Mouse (Mus musculus) heart, embryonic 13.5 days (tissue): ENCODE data around the gene Patl2. TPM values are rescaled to one million over a fixed set of nuclear protein-coding genes. Genes with fewer than 3 reads are reported as not detected.
A peak's percentile ranks its signal among the peaks of the same experiment; 100 is the strongest.

Source experiments
- ATAC-seq: fragments of 200-750 bp; cut with Nextera tagmentation; 2 replicates; pipeline ENCODE4 v1.8.0; 2017; ENCODE audit warnings: moderate TSS enrichment; ENCODE audit not compliant: insufficient number of reproducible peaks, low FRiP score, low TSS enrichment; ENCODE audit errors: extremely low read depth
- H3K27ac ChIP-seq: fragments of 300-500 bp; sonication (generic); replicated peaks from 2 replicates; pipeline ENCODE4 v1.5.1; 2015; ENCODE audit warnings: moderate library complexity, mild to moderate bottlenecking, inconsistent platforms
- H3K27me3 ChIP-seq: fragments of 300-500 bp; sonication (generic); replicated peaks from 2 replicates; pipeline ENCODE4 v1.6.1; 2015; ENCODE audit warnings: mild to moderate bottlenecking, inconsistent platforms
- H3K36me3 ChIP-seq: fragments of 300-500 bp; sonication (generic); 2 replicates; pipeline ENCODE4 v1.6.1; 2015; ENCODE audit warnings: mild to moderate bottlenecking, inconsistent platforms
- H3K4me1 ChIP-seq: fragments of 300-500 bp; sonication (generic); 2 replicates; pipeline ENCODE4 v1.6.1; 2015; ENCODE audit warnings: inconsistent platforms
- H3K4me2 ChIP-seq: fragments of 300-500 bp; sonication (generic); 2 replicates; pipeline ENCODE4 v1.6.1; 2015; ENCODE audit warnings: inconsistent platforms, mild to moderate bottlenecking, moderate library complexity
- H3K4me3 ChIP-seq: fragments of 300-500 bp; sonication (generic); 2 replicates; pipeline ENCODE4 v1.5.1; 2015; ENCODE audit warnings: moderate library complexity, mild to moderate bottlenecking, inconsistent platforms
- H3K9ac ChIP-seq: fragments of 300-500 bp; sonication (generic); 2 replicates; pipeline ENCODE4 v1.6.1; 2015; ENCODE audit warnings: inconsistent platforms, mild to moderate bottlenecking, moderate library complexity
- H3K9me3 ChIP-seq: fragments of 300-500 bp; sonication (generic); 2 replicates; pipeline ENCODE4 v1.6.1; 2016; ENCODE audit warnings: inconsistent platforms
- WGBS: fragments of 180-500 bp; shearing (Covaris S2); methylation state at CpG from one replicate; pipeline ENCODE4 v1.1.7; 2015; ENCODE audit warnings: mixed read lengths; 5-methylcytosine and 5-hydroxymethylcytosine counted together
- polyA plus RNA-seq: library from polyadenylated mRNA; unstranded; fragments of >200 nt; fragmentation: Nextera tagmentation; extraction: Ambion mirVana; gene quantifications from 2 replicates; pipeline ENCODE4 v1.2.1, GENCODE M21; 2015

The Patl2 gene
- polyA plus RNA-seq, result not detected in 2 replicates

DNA sequence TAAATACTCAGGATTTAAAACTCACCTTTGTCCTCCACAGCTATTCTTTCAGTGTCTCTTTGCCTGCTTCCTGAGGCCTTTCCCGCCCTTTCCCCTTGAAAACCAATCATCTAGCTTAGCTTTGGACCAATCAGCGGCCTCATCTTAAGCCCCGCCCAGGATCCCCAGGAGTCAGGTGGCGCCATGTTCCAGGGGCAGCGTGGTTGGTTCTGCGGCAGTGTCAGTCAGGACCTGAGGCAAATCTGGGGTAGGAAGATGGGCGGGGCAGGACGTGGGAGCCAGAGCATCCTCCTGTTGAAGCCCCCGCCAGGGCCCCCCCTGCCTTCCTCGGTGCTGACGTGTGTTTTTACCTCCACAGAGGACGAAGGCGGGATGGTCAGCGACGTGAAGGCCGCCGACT is at the start of gene Patl2, which contains the start of gene Terb2:
TSS of gene Patl2 (minus strand) at position 84 of the 400 bp plus-strand sequence.
TSS of gene Terb2 (plus strand) at position 167 of the 400 bp plus-strand sequence.
- Histone ChIP-seq H3K4me1 (no peaks in the 10 kb centered on the region), H3K9ac (no peak within 1 kb of the TSS), H3K4me2 (no peak within 1 kb of the TSS), H3K27ac (no peak within 1 kb of the TSS), H3K9me3 (no peaks in the 10 kb centered on the region), H3K4me3 (no peak within 1 kb of the TSS), H3K36me3 (no peaks in the 10 kb centered on the region), H3K27me3 (no peaks in the 10 kb centered on the region)
- WGBS, result 65% methylated on average over 17 of the region's 17 CpGs
- ATAC-seq, result no peak

DNA sequence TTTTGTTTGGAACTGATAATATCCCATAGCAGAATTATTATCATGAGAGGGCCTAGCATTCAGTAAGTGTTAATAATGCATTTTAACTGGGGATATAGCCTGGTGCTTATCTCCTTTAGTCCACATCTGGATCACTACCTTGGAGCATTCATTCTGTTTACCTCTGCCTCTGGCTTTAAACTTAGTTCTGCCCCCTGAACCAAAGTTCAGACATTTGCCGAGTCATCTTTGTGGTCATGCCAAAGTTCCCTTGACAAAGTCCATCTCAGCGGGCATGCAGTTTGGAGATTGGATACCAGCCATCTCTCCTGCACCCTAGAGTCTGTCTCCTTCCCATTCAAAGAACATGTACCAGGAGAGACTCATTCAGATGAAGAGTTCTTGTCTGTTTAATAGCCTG is 49.4 kb upstream of the Patl2 start:
- ATAC-seq, result no peak
- Histone ChIP-seq H3K36me3 (no peaks in the 10 kb centered on the region), H3K9ac (peak overlapping the region; percentile 81), H3K4me2 (peak overlapping the region; percentile 81), H3K4me1 (peaks cover 29% of the 10 kb centered on the region), H3K9me3 (no peaks in the 10 kb centered on the region), H3K4me3 (peak overlapping the region; percentile 62), H3K27me3 (peaks cover under 1% of the 10 kb centered on the region; the same call in 1 of the 2 replicates), H3K27ac (peak overlapping the region; percentile 70)
- 77% methylated on average over 2 of the region's 2 CpGs for WGBS

DNA sequence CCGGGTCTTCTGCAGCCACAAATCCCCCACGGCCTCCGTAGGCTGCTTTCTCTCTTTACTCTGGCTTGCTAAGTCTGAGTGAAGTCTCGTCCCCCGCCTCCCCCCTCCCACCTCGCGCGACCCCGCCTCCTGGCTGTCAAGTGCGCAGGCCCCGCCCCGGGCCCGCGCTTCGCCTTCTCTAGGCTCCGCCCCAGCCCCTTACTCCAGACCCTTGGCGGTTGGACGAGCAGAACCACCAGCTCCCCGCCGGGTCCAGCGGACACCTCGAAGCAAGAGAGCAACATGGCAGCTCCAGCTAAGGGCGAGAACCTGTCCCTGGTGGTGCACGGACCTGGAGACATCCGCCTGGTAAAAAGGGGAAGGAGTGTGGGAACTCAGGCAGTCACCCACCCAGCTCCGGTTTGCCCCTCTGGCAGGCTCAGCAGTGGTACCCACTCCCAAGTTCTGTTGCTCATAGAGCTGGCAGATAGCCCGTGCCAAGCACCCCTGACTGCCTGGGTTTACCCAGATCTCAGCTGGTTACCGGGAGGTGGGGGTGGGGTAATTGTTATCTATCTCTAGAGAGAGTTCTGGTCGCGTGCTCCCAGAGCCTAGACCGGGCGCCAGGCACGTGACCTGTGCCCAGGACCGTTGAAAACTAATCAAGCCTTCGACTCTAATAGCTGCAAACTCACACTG is 48.8 kb upstream of the Patl2 start, which contains the start of gene Sord:
TSS of gene Sord (plus strand) at position 139 of the 678 bp plus-strand sequence.
- H3K4me1 ChIP-seq, result peaks cover 29% of the 10 kb centered on the region

DNA sequence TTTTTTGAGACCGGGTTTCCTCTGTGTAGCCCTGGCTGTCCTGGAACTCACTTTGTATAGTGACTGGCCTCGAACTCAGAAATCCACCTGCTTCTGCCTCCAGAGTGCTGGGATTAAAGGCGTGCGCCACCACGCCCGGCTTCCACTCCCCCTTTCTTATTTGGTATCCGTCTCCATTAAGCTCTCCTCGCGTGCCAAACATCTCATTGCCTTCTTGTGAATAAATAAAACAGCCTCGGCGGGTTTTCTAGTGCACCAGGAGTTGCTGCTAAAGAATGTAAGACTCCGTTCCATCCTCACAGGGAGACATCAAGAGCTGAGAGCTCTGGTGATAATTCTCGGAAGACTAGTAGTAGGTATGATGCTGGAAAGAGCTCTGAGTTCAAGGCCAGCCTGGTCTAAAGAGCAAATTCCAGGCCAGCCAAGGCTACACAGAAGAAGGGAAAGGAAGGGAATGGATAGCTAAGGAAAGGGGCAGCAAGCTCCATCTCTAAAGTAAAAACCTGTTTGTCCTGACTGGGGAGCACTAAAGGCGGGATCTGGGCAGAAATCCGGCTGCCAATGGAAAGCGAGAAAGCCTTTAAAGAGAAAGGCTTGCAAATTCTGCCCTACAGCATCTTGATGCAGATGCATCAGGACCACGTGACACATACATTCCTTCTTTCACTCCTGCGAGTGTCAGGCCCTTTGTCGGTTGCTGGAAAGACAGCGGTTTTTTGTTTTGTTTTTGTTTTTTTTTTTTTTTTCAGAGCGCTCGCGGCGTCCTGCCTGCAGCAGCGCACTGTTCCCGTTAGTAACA is 48.0 kb upstream of the Patl2 start:
- H3K27me3 ChIP-seq, result peaks cover 2% of the 10 kb centered on the region; the same call in 1 of the 2 replicates
- peak overlapping the region; percentile 81 for H3K9ac ChIP-seq
- peak overlapping the region; percentile 81 for H3K4me2 ChIP-seq
- no peaks in the 10 kb centered on the region for H3K36me3 ChIP-seq
- ATAC-seq, result no peak; the same call in 1 of the 2 replicates
- H3K27ac ChIP-seq, result peak overlapping the region; percentile 70
- H3K4me3 ChIP-seq, result peak overlapping the region; percentile 62
- H3K9me3 ChIP-seq, result no peaks in the 10 kb centered on the region
- WGBS, result 7% methylated on average over 26 of the region's 26 CpGs
- peaks cover 25% of the 10 kb centered on the region for H3K4me1 ChIP-seq

More for the DNA sequence above, 48.8 kb upstream of the Patl2 start, which contains the start of gene Sord:
- Histone ChIP-seq H3K36me3 (no peaks in the 10 kb centered on the region), H3K27me3 (peaks cover 2% of the 10 kb centered on the region; the same call in 1 of the 2 replicates), H3K9ac (peak within 1 kb of the TSS; percentile 81), H3K9me3 (no peaks in the 10 kb centered on the region), H3K4me2 (peak within 1 kb of the TSS; percentile 81), H3K27ac (peak within 1 kb of the TSS; percentile 70), H3K4me3 (peak within 1 kb of the TSS; percentile 62)
- under 1% methylated on average over 35 of the region's 35 CpGs for WGBS
- ATAC-seq, result peak; percentile 89

DNA sequence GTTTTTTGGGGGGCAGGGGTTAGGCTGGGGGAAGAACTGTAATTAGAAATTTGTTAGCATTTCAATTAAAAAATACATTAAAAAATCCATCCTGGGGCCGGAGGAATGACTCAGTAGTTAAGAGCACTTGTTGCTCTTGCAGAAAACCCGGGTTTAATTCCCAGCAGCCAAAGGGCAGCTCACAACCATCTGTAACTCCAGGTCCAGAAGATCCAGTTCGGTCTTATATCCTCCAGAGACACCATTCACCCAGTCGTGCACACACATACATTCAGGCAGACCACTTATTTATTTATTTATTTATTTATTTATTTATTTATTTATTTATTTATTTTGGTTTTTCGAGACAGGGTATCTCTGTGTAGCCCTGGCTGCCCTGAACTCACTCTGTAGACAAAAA is 47.4 kb upstream of the Patl2 start:
- Histone ChIP-seq H3K4me3 (peak overlapping the region; percentile 62), H3K27ac (no peak overlapping the region; the same call in 1 of the 2 replicates), H3K36me3 (no peaks in the 10 kb centered on the region), H3K4me2 (peak overlapping the region; percentile 81), H3K9ac (peak overlapping the region; percentile 81; the same call in 1 of the 2 replicates), H3K4me1 (peaks cover 25% of the 10 kb centered on the region), H3K27me3 (peaks cover 2% of the 10 kb centered on the region; the same call in 1 of the 2 replicates), H3K9me3 (no peaks in the 10 kb centered on the region)
- WGBS, result 51% methylated on average over 5 of the region's 5 CpGs
- ATAC-seq, result no peak

DNA sequence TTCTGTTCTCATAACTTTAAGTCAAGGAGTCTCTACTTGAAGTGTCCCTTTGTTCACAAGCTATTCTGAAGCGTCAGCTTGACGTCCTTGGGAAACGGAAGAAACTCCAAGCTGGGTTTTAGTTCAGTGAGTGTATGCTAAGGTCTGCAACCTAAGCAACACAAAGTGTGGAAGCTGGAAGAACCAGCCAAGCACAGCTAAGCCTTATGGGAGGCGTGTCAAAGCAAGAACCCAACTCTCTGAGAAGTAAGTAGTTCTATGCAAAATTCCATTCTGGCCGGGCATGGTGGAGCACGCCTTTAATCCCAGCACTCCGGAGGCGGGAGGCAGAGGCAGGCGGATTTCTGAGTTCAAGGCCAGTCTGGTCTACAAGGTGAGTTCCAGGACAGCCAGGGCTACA is 45.6 kb upstream of the Patl2 start:
- ATAC-seq, result no peak
- Histone ChIP-seq H3K9me3 (no peaks in the 10 kb centered on the region), H3K27me3 (peaks cover 2% of the 10 kb centered on the region; the same call in 1 of the 2 replicates), H3K36me3 (no peaks in the 10 kb centered on the region), H3K4me1 (peaks cover 15% of the 10 kb centered on the region), H3K4me2 (no peak overlapping the region), H3K4me3 (no peak overlapping the region), H3K27ac (no peak overlapping the region), H3K9ac (no peak overlapping the region)
- 77% methylated on average over 9 of the region's 9 CpGs for WGBS

DNA sequence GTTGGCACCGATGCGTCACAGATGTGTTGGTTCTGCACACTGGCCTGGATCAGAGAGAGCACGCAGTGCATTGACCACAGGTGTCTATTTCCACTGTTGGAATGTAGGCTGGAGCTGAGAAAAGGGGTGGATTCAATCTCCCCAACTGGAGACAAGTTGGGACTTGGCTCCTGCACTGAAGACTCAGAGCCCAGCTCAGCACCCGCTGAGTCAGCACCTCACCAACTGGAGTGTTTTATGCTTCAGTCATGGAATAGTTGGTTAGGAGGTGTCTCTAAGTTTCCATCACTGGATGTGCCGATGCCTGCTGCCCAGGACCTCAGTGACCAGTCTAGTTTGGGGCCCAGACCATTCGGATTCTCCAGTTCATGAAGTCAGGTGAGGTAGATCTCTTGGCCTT is 44.4 kb upstream of the Patl2 start:
- Histone ChIP-seq H3K4me1 (peaks cover 10% of the 10 kb centered on the region), H3K4me3 (no peak overlapping the region), H3K9ac (no peak overlapping the region), H3K27ac (no peak overlapping the region), H3K4me2 (no peak overlapping the region), H3K9me3 (no peaks in the 10 kb centered on the region), H3K36me3 (no peaks in the 10 kb centered on the region), H3K27me3 (peaks cover 2% of the 10 kb centered on the region; the same call in 1 of the 2 replicates)
- WGBS, result 84% methylated on average over 6 of the region's 6 CpGs
- ATAC-seq, result no peak

DNA sequence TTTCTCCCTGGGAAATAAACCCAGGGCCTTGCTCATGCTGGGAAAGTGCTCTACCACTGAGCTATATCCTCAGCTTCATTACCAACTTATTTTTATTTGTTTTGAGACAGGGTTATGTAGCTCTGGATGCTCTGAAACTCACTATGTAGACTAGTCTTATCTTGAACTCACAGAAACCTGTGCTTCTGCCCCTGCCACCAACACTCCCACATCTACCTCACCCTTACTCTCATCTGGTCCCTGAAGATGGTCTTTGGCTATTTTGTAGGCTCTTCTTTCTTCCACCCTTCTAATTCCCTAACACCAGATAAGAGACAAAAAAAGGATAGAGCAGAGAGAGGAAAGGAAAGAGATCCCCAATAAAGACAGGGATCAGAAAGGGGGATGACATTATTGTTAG is 37.7 kb upstream of the Patl2 start:
- H3K9me3 ChIP-seq, result no peaks in the 10 kb centered on the region
- H3K9ac ChIP-seq, result no peak overlapping the region
- H3K4me2 ChIP-seq, result no peak overlapping the region
- no peaks in the 10 kb centered on the region for H3K27me3 ChIP-seq
- ATAC-seq, result no peak
- H3K4me3 ChIP-seq, result no peak overlapping the region
- no peaks in the 10 kb centered on the region for H3K36me3 ChIP-seq
- no peaks in the 10 kb centered on the region; the same call in 1 of the 2 replicates for H3K4me1 ChIP-seq
- no peak overlapping the region for H3K27ac ChIP-seq

DNA sequence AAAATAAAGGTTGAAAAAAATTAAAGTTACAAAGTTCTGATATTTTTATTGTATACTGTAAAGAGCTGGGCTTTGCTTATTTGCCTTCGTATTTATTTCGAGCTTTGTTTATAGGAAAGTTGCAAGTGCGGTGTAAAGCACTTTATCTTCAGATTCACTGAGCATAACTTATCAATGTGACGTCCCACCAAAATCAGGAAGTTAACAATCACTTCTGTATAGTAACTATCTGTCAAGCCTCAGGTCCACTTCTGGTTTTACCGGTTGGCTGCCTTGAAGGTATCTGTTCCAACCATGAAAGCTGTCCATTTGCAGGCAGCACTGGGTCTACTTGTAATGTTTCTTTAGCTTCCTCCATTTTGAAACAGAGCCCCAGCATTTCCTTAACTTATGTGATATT is 36.3 kb upstream of the Patl2 start:
- H3K4me2 ChIP-seq, result no peak overlapping the region
- WGBS, result 70% methylated on average over 5 of the region's 5 CpGs
- no peaks in the 10 kb centered on the region for H3K9me3 ChIP-seq
- H3K27ac ChIP-seq, result no peak overlapping the region
- H3K9ac ChIP-seq, result no peak overlapping the region
- no peaks in the 10 kb centered on the region for H3K36me3 ChIP-seq
- no peaks in the 10 kb centered on the region for H3K27me3 ChIP-seq
- ATAC-seq, result no peak
- H3K4me3 ChIP-seq, result no peak overlapping the region
- no peaks in the 10 kb centered on the region; the same call in 1 of the 2 replicates for H3K4me1 ChIP-seq

DNA sequence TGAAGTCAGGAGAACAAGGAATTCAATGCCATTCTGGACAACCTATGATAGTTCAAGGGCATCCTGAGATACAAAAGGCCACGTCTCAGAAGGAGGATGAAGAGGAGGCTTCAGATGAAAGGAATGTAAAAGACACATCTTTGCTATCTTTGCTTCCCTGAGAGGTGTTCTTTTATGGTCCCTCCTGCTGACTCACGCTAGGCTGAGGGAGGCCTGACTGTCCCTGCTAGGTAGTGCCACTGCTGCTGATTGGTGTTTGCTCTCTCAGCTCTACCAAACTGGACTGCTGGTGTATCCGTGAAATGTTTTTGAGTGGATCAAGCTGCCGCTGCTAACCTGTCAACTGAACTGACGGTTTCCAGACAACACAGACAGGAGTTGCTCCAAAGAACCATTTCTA is 35.8 kb upstream of the Patl2 start:
- Histone ChIP-seq H3K27ac (no peak overlapping the region), H3K9me3 (no peaks in the 10 kb centered on the region), H3K4me1 (no peaks in the 10 kb centered on the region; the same call in 1 of the 2 replicates), H3K9ac (no peak overlapping the region), H3K36me3 (no peaks in the 10 kb centered on the region), H3K27me3 (no peaks in the 10 kb centered on the region), H3K4me2 (no peak overlapping the region), H3K4me3 (no peak overlapping the region)
- no peak for ATAC-seq
- WGBS, result 15% methylated on average over 5 of the region's 5 CpGs

DNA sequence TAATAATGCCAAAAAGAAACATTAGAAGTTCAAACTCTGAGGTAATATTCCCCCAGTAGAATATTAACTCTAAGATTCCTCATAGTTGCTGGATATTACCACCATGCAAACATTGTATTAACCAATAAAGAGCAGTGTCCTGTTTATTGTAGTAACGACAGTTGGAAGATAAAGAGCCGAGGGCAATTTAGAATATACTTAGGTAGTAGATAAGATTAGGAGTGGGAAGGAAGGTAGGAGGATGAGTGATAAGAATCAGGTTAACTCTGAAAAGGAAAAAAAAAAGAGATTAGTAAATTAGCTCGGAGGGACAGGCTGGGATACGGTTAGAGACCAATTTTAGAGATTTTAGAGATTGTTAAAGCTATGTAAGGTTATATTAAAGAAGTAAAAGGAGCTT is 35.4 kb upstream of the Patl2 start:
- WGBS, result 16% methylated on average over 4 of the region's 4 CpGs
- H3K4me3 ChIP-seq, result no peak overlapping the region
- ATAC-seq, result no peak
- no peaks in the 10 kb centered on the region for H3K36me3 ChIP-seq
- H3K4me1 ChIP-seq, result no peaks in the 10 kb centered on the region; the same call in 1 of the 2 replicates
- H3K27ac ChIP-seq, result no peak overlapping the region
- H3K9ac ChIP-seq, result no peak overlapping the region
- H3K9me3 ChIP-seq, result no peaks in the 10 kb centered on the region
- no peaks in the 10 kb centered on the region for H3K27me3 ChIP-seq
- no peak overlapping the region for H3K4me2 ChIP-seq
